Mouse (Mus musculus): ENCODE results near the gene Acsf2.

Acsf2 gene

DNA sequence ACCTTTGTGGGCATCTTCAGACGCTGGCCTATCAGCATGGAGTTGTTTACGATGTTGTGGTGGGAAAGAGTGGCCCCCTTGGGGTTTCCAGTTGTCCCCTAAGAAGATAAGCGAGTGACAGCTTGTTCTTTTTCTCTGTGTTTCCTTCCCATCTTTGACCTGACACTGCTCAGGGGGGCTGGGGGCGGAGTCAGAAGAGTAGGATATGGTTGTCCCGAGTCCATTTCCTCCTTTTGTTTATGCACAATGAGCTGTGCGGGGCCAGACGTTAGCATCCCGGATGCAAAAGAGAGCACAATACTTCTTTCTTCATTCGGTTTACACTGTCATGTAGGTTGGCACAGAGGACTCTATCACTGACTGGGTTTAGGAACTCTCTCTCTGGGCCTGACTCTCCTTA lies 31.1 kb downstream of the Acsf2 start:
- ChIA-PET CTCF (interaction anchor here in 2 of 4 experiments (0.6 to 1.3 kb wide), 2 partner anchors 20 to 22 kb away, joined by 3 to 4 read pairs; partner anchors contain the start of gene Rsad1 (in 1 of the 2)), POLR2A (interaction anchor here in 2 of 4 experiments (1.2 to 1.3 kb wide), 2 partner anchors 32 to 360 kb away, joined by 3 to 4 read pairs; no protein-coding TSS in a partner anchor)

DNA sequence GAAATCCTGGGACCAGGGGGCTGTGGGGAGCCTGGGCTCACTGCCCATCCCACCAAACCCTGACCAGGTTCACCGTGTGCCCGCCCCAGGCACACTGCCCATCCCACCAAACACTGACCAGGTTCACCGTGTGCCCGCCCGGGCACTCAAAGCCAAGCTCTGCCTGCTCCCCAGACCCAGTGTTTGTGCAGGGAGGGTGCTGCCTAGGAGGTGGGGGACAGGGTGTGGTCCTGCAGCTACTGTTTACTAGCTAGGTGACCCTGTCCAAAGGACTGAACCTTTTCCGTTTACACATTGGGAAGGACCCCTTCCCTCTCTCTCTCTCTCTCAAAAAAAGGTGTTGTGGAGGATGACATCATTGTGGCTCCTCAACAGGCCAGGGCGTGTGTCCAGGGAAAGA lies 34.3 kb downstream of the Acsf2 start:
- POLR2A ChIA-PET: interaction anchor here in 1 of 4 experiments (1.1 to 1.3 kb wide), 2 partner anchors 14 to 245 kb away, joined by 3 to 5 read pairs; partner anchors contain the start of gene Luc7l3
- CTCF ChIA-PET: interaction anchor here in 2 of 4 experiments (0.7 to 1.5 kb wide), 2 partner anchors 19 to 209 kb away, joined by 3 to 4 read pairs; partner anchors contain the start of gene Rsad1 (in 1 of the 2)

DNA sequence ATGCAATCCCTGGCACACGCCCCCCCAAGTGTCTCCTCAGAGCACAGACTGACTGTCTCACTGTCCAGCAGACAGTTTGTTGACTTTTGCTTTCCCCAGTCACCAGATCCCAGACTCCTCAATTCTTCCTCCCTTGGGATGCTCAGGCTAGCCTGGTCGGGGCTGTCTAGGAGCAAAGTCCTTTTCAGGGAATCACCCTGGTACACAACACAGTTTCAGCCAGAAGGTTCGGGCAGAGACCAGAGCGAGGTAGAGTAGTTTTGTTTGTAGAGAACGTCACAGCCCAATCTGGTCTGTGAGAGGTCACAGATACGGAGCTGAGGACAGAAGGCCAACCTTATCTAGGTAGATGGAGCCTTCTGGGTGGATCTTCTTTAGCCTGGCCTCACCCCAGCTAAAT lies 35.1 kb downstream of the Acsf2 start:
- CTCF ChIA-PET: interaction anchor here in 1 of 4 experiments (0.5 kb wide), 1 partner anchor 301 kb away, joined by 3 read pairs; no protein-coding TSS in a partner anchor
- POLR2A ChIA-PET: interaction anchor here in 1 of 4 experiments (1.3 kb wide), 1 partner anchor 244 kb away, joined by 3 read pairs; the partner anchor contains the start of gene Luc7l3

DNA sequence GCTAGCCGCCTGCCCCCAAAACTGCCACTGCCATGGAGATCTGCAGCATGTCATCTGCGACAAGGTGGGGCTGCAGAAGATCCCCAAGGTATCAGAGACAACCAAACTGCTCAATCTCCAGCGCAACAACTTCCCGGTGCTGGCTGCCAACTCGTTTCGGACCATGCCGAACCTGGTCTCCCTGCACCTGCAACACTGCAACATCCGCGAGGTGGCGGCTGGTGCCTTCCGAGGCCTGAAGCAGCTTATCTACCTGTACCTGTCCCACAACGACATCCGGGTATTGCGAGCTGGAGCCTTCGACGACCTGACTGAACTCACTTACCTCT lies 36.6 kb downstream of the Acsf2 start:
- POLR2A ChIA-PET: interaction anchor here in 3 of 4 experiments (0.6 to 2.1 kb wide), 9 partner anchors 9 to 237 kb away, joined by 3 to 6 read pairs (median 3); partner anchors contain the start of genes Ankrd40 (in 1 of the 3) and Lrrc59 (in 1 of the 3)

DNA sequence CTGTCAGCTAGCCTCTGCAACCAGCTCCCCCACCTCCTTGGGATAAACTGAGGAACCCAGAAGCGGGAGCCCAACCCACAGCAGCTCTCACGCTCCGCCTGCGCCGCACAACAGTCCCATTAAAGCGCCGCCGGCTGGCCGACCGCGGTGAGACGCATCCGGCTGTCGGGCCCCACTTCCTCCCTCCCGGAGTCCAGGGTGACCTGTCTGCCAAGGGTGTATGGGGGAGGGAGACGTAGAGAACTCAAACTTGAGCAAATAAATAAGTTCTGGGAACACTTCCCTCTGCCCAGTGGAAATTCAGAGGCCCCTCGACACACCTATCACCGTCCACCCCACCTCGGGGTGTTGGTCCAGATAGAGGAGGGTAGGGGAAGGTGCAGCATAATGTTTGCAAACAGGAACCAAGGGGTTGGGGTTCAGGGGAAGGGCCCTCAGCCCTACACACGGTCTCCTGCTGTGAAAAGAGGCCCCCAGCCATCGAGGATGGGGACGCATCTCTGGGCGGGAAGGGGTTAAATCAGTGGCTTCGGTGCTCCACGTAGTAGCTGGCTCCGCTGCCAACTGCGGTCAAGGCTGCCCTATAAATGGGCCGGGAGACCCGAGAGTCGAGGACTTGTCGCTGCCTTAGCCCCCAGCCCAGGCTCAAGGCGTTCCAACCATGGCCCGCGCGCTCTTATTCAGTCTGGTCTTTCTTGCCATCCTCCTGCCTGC lies 37.1 kb downstream of the Acsf2 start, which contains the start of gene Chad:
TSS of gene Chad (plus strand) at position 611 of the 714 bp plus-strand sequence.
- CTCF ChIA-PET: interaction anchor here in 3 of 4 experiments (0.5 to 2.9 kb wide), 19 partner anchors 9 to 845 kb away, joined by 3 to 20 read pairs (median 3); partner anchors contain the start of genes Rsad1 (in 3 of the 3) and Lrrc59 (in 1 of the 3)
- POLR2A ChIA-PET: interaction anchor here (0.6 to 2.1 kb wide), 17 partner anchors 9 to 552 kb away, joined by 3 to 6 read pairs (median 3); partner anchors contain the start of genes Lrrc59 (in 2 of the 4), Ankrd40 (in 1 of the 4), Eme1 (in 1 of the 4) and Mrpl27 (in 1 of the 4)

More for the DNA sequence above, 36.6 kb downstream of the Acsf2 start:
- CTCF ChIA-PET: interaction anchor here in 3 of 4 experiments (0.7 to 2.9 kb wide), 17 partner anchors 9 to 687 kb away, joined by 3 to 20 read pairs (median 3); partner anchors contain the start of genes Rsad1 (in 3 of the 3) and Lrrc59 (in 1 of the 3)

DNA sequence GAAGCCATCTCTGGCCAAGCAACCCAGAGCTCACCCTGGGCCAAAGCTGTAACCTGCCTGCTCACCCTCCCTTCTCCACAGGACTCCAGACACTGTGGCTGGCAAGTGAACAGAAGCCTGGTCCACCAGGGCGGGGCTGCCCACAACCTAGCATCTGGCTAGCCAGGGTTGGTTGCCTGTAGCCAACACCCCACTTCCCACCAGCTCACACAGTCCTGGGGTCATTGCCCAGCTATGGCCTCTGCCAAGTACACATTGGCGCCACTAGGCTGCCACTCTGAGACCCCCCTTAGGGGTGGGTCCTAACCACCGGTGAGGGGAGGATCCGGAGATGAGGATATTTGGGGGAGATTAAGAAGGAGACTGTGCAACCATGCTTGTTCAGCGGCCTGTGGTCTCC lies 37.9 kb downstream of the Acsf2 start:
- ChIA-PET POLR2A (interaction anchor here (0.6 to 2.1 kb wide), 12 partner anchors 9 to 804 kb away, joined by 3 to 6 read pairs (median 4); partner anchors contain the start of genes Lrrc59 (in 2 of the 4) and Tob1 (in 1 of the 4)), CTCF (interaction anchor here (0.5 to 2.9 kb wide), 10 partner anchors 10 to 846 kb away, joined by 3 to 20 read pairs (median 3); partner anchors contain the start of gene Rsad1 (in 2 of the 4))

DNA sequence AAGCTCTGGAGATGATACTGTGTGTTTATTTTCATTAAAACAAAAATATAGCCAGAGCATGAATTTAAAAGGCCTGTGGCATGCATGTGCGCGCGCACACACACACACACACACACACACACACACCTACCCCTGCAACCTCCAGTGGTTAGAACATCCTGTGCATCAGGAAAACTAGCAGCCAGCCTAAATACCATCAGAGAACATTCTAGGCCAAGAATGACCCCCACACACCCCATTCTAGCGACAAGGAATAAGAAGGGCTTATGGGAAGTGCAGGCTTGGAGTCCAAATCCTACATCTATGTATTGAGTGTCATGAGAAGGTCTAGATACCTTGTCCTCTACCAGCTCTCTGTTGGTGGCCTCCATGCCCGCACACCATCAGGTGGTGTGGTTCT lies 38.3 kb downstream of the Acsf2 start:
- CTCF ChIA-PET: interaction anchor here in 3 of 4 experiments (0.5 to 2.9 kb wide), 7 partner anchors 11 to 299 kb away, joined by 3 to 20 read pairs (median 4); partner anchors contain the start of gene Rsad1 (in 2 of the 3)
- POLR2A ChIA-PET: interaction anchor here in 2 of 4 experiments (0.8 to 2.0 kb wide), 6 partner anchors 11 to 66 kb away, joined by 3 to 5 read pairs (median 4); partner anchors contain the start of gene Lrrc59 (in 1 of the 2)

DNA sequence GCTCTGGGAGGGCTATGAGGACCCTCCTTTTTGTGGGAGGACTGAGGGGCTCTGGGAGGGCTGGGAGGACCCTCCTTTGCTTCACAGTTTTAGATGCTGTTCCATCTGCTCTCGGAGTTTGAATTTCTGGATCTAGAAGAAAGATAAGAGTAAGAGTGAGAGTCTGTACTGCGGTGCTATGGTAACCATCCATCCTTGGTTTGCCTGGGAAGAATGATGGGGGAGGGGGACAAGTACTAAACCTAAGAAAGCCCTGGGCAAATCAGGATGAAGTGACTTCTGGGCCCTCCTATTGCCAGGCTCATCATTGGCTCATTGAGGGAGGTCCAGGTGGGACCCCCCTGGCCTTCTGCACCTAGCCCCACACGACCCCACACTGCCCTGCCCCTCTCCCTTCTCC lies 43.4 kb downstream of the Acsf2 start:
- ChIA-PET CTCF (no interaction called here), POLR2A (no interaction called here)

DNA sequence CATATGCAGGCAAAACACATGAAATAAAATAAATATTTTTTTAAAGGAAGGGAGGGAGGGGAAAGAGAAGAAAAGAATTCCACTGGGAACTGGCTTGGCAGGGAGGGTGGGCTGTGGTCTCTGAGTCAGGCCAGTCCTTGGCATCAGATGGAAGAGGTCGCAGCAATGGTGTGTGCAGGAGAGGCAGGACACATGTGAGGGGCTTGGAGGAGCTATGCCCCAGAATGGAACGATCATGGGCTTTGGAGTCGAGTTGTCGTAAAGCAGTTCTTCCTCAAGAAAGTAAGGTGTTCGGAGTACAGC lies 51.3 kb downstream of the Acsf2 start:
- POLR2A ChIA-PET: interaction anchor here in 2 of 4 experiments (0.6 to 1.1 kb wide), 4 partner anchors 23 to 251 kb away, joined by 3 read pairs; partner anchors contain the start of gene Lrrc59 (in 1 of the 2)
- CTCF ChIA-PET: interaction anchor here in 1 of 4 experiments (0.8 kb wide), 1 partner anchor 642 kb away, joined by 4 read pairs; no protein-coding TSS in a partner anchor

DNA sequence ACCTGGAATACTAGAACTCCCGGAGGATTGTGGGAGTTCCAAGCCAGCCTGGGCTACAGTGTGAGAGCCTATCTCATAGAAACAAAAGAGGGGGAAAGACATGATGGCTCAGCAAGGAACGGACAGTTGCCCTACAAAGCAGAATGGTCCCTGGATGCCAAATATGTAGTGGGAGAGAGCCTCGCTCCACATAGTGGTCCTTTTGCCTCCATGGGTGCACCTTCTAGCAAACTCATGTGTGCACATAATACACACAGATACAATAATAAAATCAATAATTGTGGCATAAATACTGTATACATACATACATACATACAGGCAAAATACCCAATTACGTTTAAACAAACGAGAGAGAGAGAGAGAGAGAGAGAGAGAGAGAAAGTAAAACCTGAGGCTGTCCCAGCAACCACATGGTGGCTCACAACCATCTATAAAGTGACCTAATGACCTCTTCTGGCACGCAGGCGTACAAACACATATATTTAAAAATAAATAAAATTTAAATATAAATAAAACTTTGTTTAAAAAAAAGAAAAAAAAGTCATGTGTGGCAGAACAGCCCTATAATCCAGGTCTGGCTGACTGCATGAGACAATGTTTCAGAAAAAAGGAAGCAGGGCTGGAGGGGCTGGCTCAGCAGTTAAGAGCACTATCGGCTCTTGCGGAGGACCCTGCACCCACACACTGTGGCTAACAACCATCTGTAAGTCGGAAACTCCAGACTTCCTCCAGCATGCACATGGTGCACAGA lies 51.8 kb downstream of the Acsf2 start:
- CTCF ChIA-PET: interaction anchor here (0.5 to 1.8 kb wide), 6 partner anchors 15 to 631 kb away, joined by 3 to 16 read pairs (median 4); partner anchors contain the start of gene Chad (in 2 of the 4)
- POLR2A ChIA-PET: interaction anchor here in 2 of 4 experiments (0.6 to 1.1 kb wide), 5 partner anchors 22 to 316 kb away, joined by 3 to 6 read pairs (median 3); partner anchors contain the start of gene Ankrd40 (in 1 of the 2)

DNA sequence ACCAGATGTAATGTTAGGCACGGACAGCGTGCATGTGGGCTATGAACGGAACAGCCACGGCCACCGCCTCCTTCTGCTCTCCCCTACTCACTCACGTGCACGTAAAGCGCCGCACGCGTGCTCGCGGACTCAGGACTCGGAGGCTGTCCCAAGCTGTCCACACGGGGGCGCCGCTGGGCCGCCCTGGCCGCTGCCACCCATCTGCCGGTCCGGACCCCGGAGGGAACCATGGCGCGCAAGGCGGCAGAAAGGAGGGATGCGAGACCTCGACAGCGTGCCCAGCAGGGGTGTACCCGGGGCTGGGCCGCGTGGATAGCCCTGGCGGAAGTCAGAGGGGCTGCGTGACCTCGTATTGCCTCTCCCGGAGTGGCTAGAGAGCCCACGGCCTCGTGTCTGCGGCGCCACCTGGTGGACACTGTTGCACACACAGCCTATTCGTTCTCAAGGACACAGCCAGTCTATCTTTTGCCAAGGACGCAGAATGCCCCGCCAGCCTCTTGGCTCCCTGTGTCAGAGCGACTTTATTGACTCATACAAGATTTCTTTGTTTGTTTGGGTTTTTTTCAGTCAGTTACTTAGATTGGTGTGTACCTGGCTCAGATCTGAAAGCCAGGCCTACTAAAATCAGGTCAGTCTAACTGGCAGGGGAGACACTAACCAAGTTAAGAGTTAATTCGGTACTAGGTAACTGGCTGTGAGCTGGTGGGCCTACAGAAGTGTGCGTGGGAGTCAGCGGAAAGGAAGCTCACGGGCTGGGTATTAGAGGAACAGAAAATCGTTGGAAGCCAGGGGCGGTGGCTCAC lies 52.6 kb downstream of the Acsf2 start, which contains the start of gene Rsad1:
TSS of gene Rsad1 (minus strand) at position 368 of the 803 bp plus-strand sequence.
- ChIA-PET POLR2A (interaction anchor here in 3 of 4 experiments (0.6 to 1.2 kb wide), 7 partner anchors 36 to 1411 kb away, joined by 3 to 6 read pairs (median 3); partner anchors contain the start of gene Ankrd40 (in 1 of the 3)), CTCF (interaction anchor here (0.5 to 1.8 kb wide), 46 partner anchors 10 to 631 kb away, joined by 3 to 16 read pairs (median 3); partner anchors contain the start of genes Chad (in 3 of the 4), Spata20 (in 3 of the 4), Lrrc59 (in 1 of the 4) and Xylt2 (in 1 of the 4))

DNA sequence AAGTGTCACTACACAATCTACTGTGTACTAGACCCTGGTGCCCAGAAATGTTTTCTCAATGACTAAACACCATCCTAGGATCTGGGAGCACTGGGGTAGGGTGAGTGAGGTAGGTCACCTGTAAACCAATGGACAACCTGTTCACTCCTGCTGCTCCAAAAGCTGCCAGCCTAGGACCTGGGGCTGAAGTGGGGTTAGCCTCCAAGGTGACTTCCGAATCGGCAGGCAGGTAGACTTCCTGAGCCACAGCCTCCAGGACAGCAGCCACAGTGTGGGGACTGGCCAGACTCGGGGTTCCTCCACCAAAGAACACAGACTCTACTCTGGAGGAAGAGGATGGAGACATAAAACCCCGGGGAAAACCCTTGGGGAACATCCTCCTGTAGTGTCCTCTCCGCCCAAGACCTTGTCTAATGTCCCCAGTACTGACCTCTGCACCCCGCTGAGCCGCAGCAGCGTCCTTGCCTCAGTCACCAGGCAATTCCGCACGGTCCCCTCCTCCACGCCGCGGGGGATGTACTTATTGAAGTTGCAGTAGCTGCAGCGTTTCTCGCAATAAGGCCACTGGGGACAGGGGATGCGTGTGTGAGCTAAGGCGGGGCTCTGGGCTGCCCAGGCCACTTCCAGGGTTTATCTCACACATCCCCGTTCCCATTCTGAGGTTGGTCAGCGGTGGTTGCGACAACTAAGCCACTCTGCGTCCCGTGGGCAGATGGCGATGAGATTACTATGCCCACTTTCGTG lies 53.5 kb downstream of the Acsf2 start:
- ChIA-PET POLR2A (interaction anchor here in 2 of 4 experiments (0.5 to 1.2 kb wide), 5 partner anchors 35 to 1412 kb away, joined by 3 to 5 read pairs (median 3); partner anchors contain the start of gene Ankrd40 (in 1 of the 2)), CTCF (interaction anchor here (0.6 to 1.8 kb wide), 44 partner anchors 9 to 512 kb away, joined by 3 to 16 read pairs (median 3); partner anchors contain the start of genes Chad (in 3 of the 4), Spata20 (in 3 of the 4), Lrrc59 (in 2 of the 4) and Xylt2 (in 1 of the 4))

DNA sequence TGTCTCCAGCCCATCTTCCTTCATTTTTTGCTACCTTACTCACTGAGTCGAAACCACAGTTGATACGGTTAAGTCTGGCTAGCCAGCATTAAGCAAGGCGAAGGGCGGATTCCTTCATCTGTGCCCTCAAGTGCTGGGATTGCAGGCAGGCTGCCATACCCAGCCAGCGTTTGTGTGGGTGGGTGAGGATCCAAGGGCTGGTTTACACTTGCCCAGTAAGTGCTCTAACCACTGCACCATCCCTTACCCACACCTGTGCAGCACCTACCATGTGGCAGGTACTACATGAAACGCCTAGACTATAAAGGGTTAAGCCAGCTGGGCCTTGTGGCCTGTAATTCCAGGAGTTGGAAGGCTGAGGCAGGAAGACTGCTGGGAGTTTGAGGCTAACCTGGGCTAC lies 54.4 kb downstream of the Acsf2 start:
- ChIA-PET POLR2A (interaction anchor here in 2 of 4 experiments (1.0 to 1.3 kb wide), 2 partner anchors 17 to 57 kb away, joined by 3 read pairs; no protein-coding TSS in a partner anchor), CTCF (interaction anchor here in 2 of 4 experiments (0.6 to 1.5 kb wide), 3 partner anchors 56 to 511 kb away, joined by 3 to 4 read pairs (median 3); partner anchors contain the start of gene Lrrc59 (in 1 of the 2))

DNA sequence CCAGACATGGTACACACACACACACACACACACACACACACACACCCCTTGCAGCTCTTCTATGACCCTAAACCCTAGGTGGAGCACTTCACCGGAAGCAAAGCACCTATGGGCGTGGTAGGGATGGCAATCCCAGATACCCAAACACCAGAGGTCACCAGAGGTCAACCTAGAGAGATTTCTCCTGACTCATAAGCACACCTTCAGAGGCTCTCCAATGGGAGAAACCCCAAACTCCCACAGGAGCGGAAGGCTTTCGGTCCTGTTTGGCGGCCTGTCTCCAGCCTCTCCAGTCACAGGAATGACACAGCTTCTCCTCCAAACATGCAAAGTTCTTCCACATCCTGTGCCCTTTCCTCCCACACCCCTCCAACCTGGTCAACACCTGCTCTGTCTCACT lies 55.3 kb downstream of the Acsf2 start:
- CTCF ChIA-PET: interaction anchor here in 1 of 4 experiments (0.5 kb wide), 1 partner anchor 320 kb away, joined by 3 read pairs; no protein-coding TSS in a partner anchor
- POLR2A ChIA-PET: interaction anchor here in 2 of 4 experiments (0.9 to 1.4 kb wide), 3 partner anchors 18 to 335 kb away, joined by 3 read pairs; partner anchors contain the start of gene Tob1 (in 2 of the 2)

DNA sequence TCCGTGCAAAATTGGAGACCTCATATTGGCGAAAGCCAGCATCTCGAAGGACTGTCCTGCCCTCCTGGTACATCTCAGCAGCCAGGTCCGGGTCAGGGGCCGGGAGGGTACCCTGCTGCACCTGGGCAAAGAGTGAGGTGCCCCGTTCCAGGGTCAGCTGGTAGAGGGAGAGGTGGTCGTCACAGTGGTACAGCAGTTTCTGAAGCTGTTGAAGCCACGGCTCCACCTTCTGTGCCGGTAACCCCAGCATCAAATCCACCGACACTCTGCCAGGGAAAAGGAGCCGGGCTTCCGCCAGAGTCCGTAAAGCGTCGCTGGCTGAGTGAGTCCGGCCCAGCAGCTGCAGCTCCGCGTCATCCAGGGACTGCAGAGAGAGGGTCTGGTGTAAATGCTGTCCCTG lies 57.2 kb downstream of the Acsf2 start:
- POLR2A ChIA-PET: no interaction called here
- CTCF ChIA-PET: interaction anchor here in 2 of 4 experiments (0.6 to 0.9 kb wide), 3 partner anchors 40 to 393 kb away, joined by 4 to 6 read pairs (median 5); no protein-coding TSS in a partner anchor

DNA sequence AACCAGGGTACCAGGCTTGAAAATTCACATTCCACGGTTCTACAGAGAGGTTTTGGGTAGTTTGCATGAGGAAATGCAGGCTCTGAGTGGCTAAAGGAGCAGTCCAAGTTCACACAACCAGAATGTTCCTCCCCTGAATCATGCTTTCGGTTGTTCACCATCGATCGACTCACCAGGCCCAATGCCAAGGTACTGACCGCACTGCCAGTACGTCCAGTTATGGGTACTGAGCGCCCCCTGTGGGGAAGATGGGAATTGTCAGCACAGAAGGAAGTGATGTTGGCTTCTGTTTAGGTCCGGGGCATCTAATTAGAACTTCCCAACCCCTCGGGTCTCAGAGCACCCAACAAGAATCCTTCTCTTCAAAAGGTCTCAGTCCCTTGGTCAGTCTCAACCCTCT lies 57.7 kb downstream of the Acsf2 start:
- ChIA-PET CTCF (interaction anchor here in 2 of 4 experiments (0.6 to 0.9 kb wide), 2 partner anchors 39 to 186 kb away, joined by 5 to 6 read pairs; no protein-coding TSS in a partner anchor), POLR2A (interaction anchor here in 1 of 4 experiments (1.4 kb wide), 1 partner anchor 13 kb away, joined by 4 read pairs; no protein-coding TSS in a partner anchor)

All from embryonic stem cell, embryonic (primary cell).